ENCODE assay signal across 14 mouse cellular contexts in the genomic region with DNA sequence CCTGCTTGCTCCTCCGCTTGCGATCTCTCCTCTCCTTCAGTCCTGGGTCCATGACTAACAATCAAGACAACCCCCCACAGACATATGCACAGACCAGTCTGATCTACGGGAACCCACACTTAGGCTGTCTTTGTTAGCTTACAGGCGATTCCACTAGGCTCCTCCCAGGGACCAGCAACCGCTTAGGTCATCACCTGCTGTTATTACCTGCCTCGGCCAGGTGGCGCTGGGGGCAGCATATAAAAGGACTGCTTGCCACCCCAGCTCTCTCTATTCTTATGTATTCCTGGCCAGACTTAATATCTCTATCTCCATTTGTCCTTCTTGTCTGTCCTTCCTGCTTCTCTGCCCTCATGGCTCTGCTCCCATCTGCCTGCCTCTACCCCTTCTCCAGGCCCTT. TPM values are rescaled to one million over a fixed set of nuclear protein-coding genes. Genes with fewer than 3 reads are reported as not detected.
DNase-seq lines count a peak whose midpoint lies in the region; ATAC-seq and TF ChIP-seq lines count a peak whose summit lies in the region.
"Had no signal": no experiment of that assay in that cellular context is flagged by ENCODE, and none has a peak within 500 bp of the region (broad histone marks: within the 10 kb centered on the region; RNA-seq: fewer than 3 reads in every experiment).

No protein-coding gene starts in this region.

- H3K36me3 ChIP-seq in intestine, embryonic 15.5 days = no peaks in the 10 kb centered on the region
- H3K36me3 ChIP-seq in intestine, embryonic 16.5 days (ENCODE audit: control insufficient read depth, insufficient read depth, low read length) = no peaks in the 10 kb centered on the region
- no peaks in the 10 kb centered on the region for H3K36me3 ChIP-seq in lung, postnatal 0 days (ENCODE audit: insufficient read depth, low read length)
- H3K36me3 ChIP-seq in heart, embryonic 12.5 days = no peaks in the 10 kb centered on the region
- H3K36me3 ChIP-seq: embryonic facial prominence, embryonic 13.5 days had no signal

- H3K4me3 ChIP-seq in intestine, embryonic 15.5 days (replicated peaks) = no peak overlapping the region
- H3K4me3 ChIP-seq in intestine, embryonic 16.5 days (ENCODE audit: low read length) = no peak overlapping the region
- no peak overlapping the region for H3K4me3 ChIP-seq in lung, postnatal 0 days (ENCODE audit: low read depth, low read length)
- H3K4me3 ChIP-seq in heart, embryonic 12.5 days = no peak overlapping the region
- H3K4me3 ChIP-seq: embryonic facial prominence, embryonic 13.5 days had no signal

- TF ChIP-seq CTCF in lung, postnatal 0 days (IDR thresholded peaks at IDR 0.05) = peak; percentile 58

- WGBS in intestine, embryonic 15.5 days = 61% methylated on average over 7 of the region's 7 CpGs
- WGBS in intestine, embryonic 16.5 days = 55% methylated on average over 7 of the region's 7 CpGs
- WGBS in lung, postnatal 0 days = 37% methylated on average over 7 of the region's 7 CpGs
- 66% methylated on average over 7 of the region's 7 CpGs for WGBS in heart, embryonic 12.5 days

- no peaks in the 10 kb centered on the region for H3K4me1 ChIP-seq in intestine, embryonic 15.5 days (replicated peaks)
- no peaks in the 10 kb centered on the region for H3K4me1 ChIP-seq in intestine, embryonic 16.5 days (ENCODE audit: control insufficient read depth, insufficient read depth, low read length)
- no peaks in the 10 kb centered on the region for H3K4me1 ChIP-seq in lung, postnatal 0 days (ENCODE audit: insufficient read depth, low read depth, low read length)
- no peaks in the 10 kb centered on the region for H3K4me1 ChIP-seq in heart, embryonic 12.5 days (replicated peaks)

- no peak overlapping the region for H3K27ac ChIP-seq in intestine, embryonic 15.5 days
- H3K27ac ChIP-seq in intestine, embryonic 16.5 days (ENCODE audit: low read length) = no peak overlapping the region
- H3K27ac ChIP-seq in lung, postnatal 0 days (ENCODE audit: low read length) = no peak overlapping the region
- no peak overlapping the region for H3K27ac ChIP-seq in heart, embryonic 12.5 days (ENCODE audit: poor library complexity, severe bottlenecking)
- H3K27ac ChIP-seq: embryonic facial prominence, embryonic 13.5 days had no signal

- no peak overlapping the region for H3K9ac ChIP-seq in intestine, embryonic 15.5 days
- H3K9ac ChIP-seq in intestine, embryonic 16.5 days (ENCODE audit: low read depth, low read length) = no peak overlapping the region
- H3K9ac ChIP-seq in lung, postnatal 0 days (replicated peaks; ENCODE audit: low read depth) = no peak overlapping the region
- no peak overlapping the region for H3K9ac ChIP-seq in heart, embryonic 12.5 days
- H3K9ac ChIP-seq: embryonic facial prominence, embryonic 13.5 days had no signal

- TF ChIP-seq EP300 in lung, postnatal 0 days (IDR thresholded peaks at IDR 0.05) = no peak

- no peaks in the 10 kb centered on the region for H3K27me3 ChIP-seq in intestine, embryonic 15.5 days (replicated peaks)
- no peaks in the 10 kb centered on the region for H3K27me3 ChIP-seq in intestine, embryonic 16.5 days (replicated peaks; ENCODE audit: control insufficient read depth, insufficient read depth, low read length)
- H3K27me3 ChIP-seq in lung, postnatal 0 days (replicated peaks; ENCODE audit: insufficient read depth, low read length) = no peaks in the 10 kb centered on the region
- H3K27me3 ChIP-seq in heart, embryonic 12.5 days (replicated peaks) = no peaks in the 10 kb centered on the region
- H3K27me3 ChIP-seq: embryonic facial prominence, embryonic 13.5 days had no signal

- ATAC-seq in intestine, embryonic 15.5 days = 0 out of 2 replicates have a peak, but pooled peaks have one; percentile 28
- no peak for ATAC-seq in intestine, embryonic 16.5 days
- peak; percentile 43; the same call in 1 of the 2 replicates for ATAC-seq in lung, postnatal 0 days
- no peak for ATAC-seq in heart, embryonic 12.5 days (ENCODE audit: insufficient number of reproducible peaks, low FRiP score)
- ATAC-seq: forebrain, embryonic 14.5 days had no signal

- no peak overlapping the region for H3K4me2 ChIP-seq in intestine, embryonic 15.5 days (replicated peaks)
- no peak overlapping the region for H3K4me2 ChIP-seq in intestine, embryonic 16.5 days (ENCODE audit: low read depth, low read length)
- H3K4me2 ChIP-seq in lung, postnatal 0 days (replicated peaks; ENCODE audit: low read depth, low read length) = no peak overlapping the region
- no peak overlapping the region for H3K4me2 ChIP-seq in heart, embryonic 12.5 days
- H3K4me2 ChIP-seq: embryonic facial prominence, embryonic 13.5 days had no signal

- DNase-seq in A20 (ENCODE audit: low read depth, low spot score) = peak; percentile 35
- DNase-seq in kidney, adult 8-10 months = peak; percentile 50 to 68
- DNase-seq in lung, postnatal 0 days (ENCODE audit: low spot score) = peak; percentile 46
- no peak for DNase-seq in natural killer cell, adult 2 months (ENCODE audit: low spot score in 2 of 2)
- no peak for DNase-seq in heart, adult 8-10 months (ENCODE audit: low spot score)
- DNase-seq: cerebellum, adult 8-10 months; heart, postnatal 36 days; left cerebral cortex, postnatal 4 days; thymus, postnatal 36 days had no signal

- no peaks in the 10 kb centered on the region for H3K9me3 ChIP-seq in intestine, embryonic 15.5 days
- no peaks in the 10 kb centered on the region for H3K9me3 ChIP-seq in intestine, embryonic 16.5 days (ENCODE audit: control insufficient read depth, low read length)
- no peaks in the 10 kb centered on the region for H3K9me3 ChIP-seq in lung, postnatal 0 days (ENCODE audit: low read length)
- H3K9me3 ChIP-seq in heart, embryonic 12.5 days (replicated peaks) = no peaks in the 10 kb centered on the region
- H3K9me3 ChIP-seq: embryonic facial prominence, embryonic 13.5 days had no signal

RNA-seq across cellular contexts. Expression of a gene that starts 35.4 kb away (rescaled TPM):
- polyA plus RNA-seq in intestine, embryonic 15.5 days (2015; fragmentation: Nextera tagmentation; extraction: Ambion mirVana) = 91.4 and 95.6 TPM in 2 replicates
- 125 and 135 TPM in 2 replicates for polyA plus RNA-seq in intestine, embryonic 16.5 days (2015; fragmentation: Nextera tagmentation; extraction: Ambion mirVana)
- polyA plus RNA-seq in lung, postnatal 0 days (2015; fragmentation: Nextera tagmentation; extraction: Ambion mirVana) = 44.5 and 54.8 TPM in 2 replicates
- polyA plus RNA-seq in heart, embryonic 12.5 days (2016; fragmentation: Nextera tagmentation; extraction: Ambion mirVana) = 45.1 and 46.9 TPM in 2 replicates
- 10 to 100 TPM; 23.3 to 27.0 (median 26.3) TPM for total RNA-seq in heart, adult 8-10 months (2022)

Comparison
In these comparisons a context has a peak if more than half of its experiments do, and no peak if none do; other contexts are left out.
1. ATAC-seq: peak in intestine, embryonic 15.5 days (single experiment) and lung, postnatal 0 days (single experiment); none in intestine, embryonic 16.5 days (single experiment) and heart, embryonic 12.5 days (single experiment).
2. DNase-seq: peak in A20 (single experiment), kidney, adult 8-10 months (2 of 2) and lung, postnatal 0 days (single experiment); none in natural killer cell, adult 2 months (0 of 2) and heart, adult 8-10 months (single experiment).